Mouse (Mus musculus): ENCODE measurements at regions not wholly inside any gene's neighbourhood (a gene's known extent, or its start where the extent isn't known, plus 50 kb on each side); places are given as distances from the start of the nearest gene placed in this dataset.

- H3K27me3 ChIP-seq (ENCODE audit: insufficient read depth, low read length) = 0 out of 2 replicates have a peak, but pooled peaks cover 2% of the 10 kb centered on the region
- no peak overlapping the region for H3K4me3 ChIP-seq (ENCODE audit: low read depth, low read length)
- H3K9me3 ChIP-seq (replicated peaks) = no peaks in the 10 kb centered on the region
- ATAC-seq (ENCODE audit: extremely low read depth, insufficient number of reproducible peaks, low FRiP score, poor library complexity, severe bottlenecking) (no peak), DNase-seq (ENCODE audit: low spot score) (no peak)
- TF ChIP-seq TAL1 (conservative IDR thresholded peaks at IDR 0.05; ENCODE audit: low read depth, low read length) = no peak
- no peak for TF ChIP-seq POLR2AphosphoS5 (IDR thresholded peaks at IDR 0.05; ENCODE audit: insufficient replicate concordance, low read depth, low read length)
- TF ChIP-seq CTCF (IDR thresholded peaks at IDR 0.05; ENCODE audit: low read depth, low read length) = no peak
- no peak for TF ChIP-seq GATA2 (IDR thresholded peaks at IDR 0.05; ENCODE audit: borderline replicate concordance, low read depth, low read length)
- TF ChIP-seq GATA1 (IDR thresholded peaks at IDR 0.05; ENCODE audit: borderline replicate concordance, low read length) = no peak
- no peaks in the 10 kb centered on the region for H3K36me3 ChIP-seq (replicated peaks)
- 0 out of 2 replicates have a peak, but pooled peaks cover 2% of the 10 kb centered on the region for H3K4me1 ChIP-seq (ENCODE audit: insufficient read depth, low read depth, low read length)
These were observed 77.1 kb upstream of the Mrps10 start for GRCm38 (mm10) chr17:47291558-47291957.

GRCm38 (mm10) chr17:47285616-47286015 lies 83.1 kb upstream of the Mrps10 start:
- ATAC-seq (ENCODE audit: extremely low read depth, insufficient number of reproducible peaks, low FRiP score, poor library complexity, severe bottlenecking) (no peak), DNase-seq (ENCODE audit: low spot score) (no peak)
- Histone ChIP-seq H3K4me1 (ENCODE audit: insufficient read depth, low read depth, low read length) (no peaks in the 10 kb centered on the region), H3K9me3 (replicated peaks) (no peaks in the 10 kb centered on the region), H3K4me3 (ENCODE audit: low read depth, low read length) (no peak overlapping the region), H3K27me3 (ENCODE audit: insufficient read depth, low read length) (no peaks in the 10 kb centered on the region), H3K36me3 (replicated peaks) (no peaks in the 10 kb centered on the region)
- TF ChIP-seq GATA1 (IDR thresholded peaks at IDR 0.05; ENCODE audit: borderline replicate concordance, low read length) (no peak), TAL1 (conservative IDR thresholded peaks at IDR 0.05; ENCODE audit: low read depth, low read length) (no peak), GATA2 (IDR thresholded peaks at IDR 0.05; ENCODE audit: borderline replicate concordance, low read depth, low read length) (no peak), CTCF (IDR thresholded peaks at IDR 0.05; ENCODE audit: low read depth, low read length) (no peak), POLR2AphosphoS5 (IDR thresholded peaks at IDR 0.05; ENCODE audit: insufficient replicate concordance, low read depth, low read length) (no peak)

- DNase-seq (ENCODE audit: low spot score) (no peak), ATAC-seq (ENCODE audit: extremely low read depth, insufficient number of reproducible peaks, low FRiP score, poor library complexity, severe bottlenecking) (no peak)
- Histone ChIP-seq H3K4me3 (ENCODE audit: low read depth, low read length) (no peak overlapping the region), H3K36me3 (replicated peaks) (no peaks in the 10 kb centered on the region), H3K27me3 (ENCODE audit: insufficient read depth, low read length) (no peaks in the 10 kb centered on the region), H3K4me1 (ENCODE audit: insufficient read depth, low read depth, low read length) (no peaks in the 10 kb centered on the region), H3K9me3 (replicated peaks) (no peaks in the 10 kb centered on the region)
- TF ChIP-seq TAL1 (conservative IDR thresholded peaks at IDR 0.05; ENCODE audit: low read depth, low read length) (no peak), GATA2 (IDR thresholded peaks at IDR 0.05; ENCODE audit: borderline replicate concordance, low read depth, low read length) (no peak), CTCF (IDR thresholded peaks at IDR 0.05; ENCODE audit: low read depth, low read length) (no peak), GATA1 (IDR thresholded peaks at IDR 0.05; ENCODE audit: borderline replicate concordance, low read length) (no peak), POLR2AphosphoS5 (IDR thresholded peaks at IDR 0.05; ENCODE audit: insufficient replicate concordance, low read depth, low read length) (no peak)
These were observed 84.5 kb upstream of the Mrps10 start for GRCm38 (mm10) chr17:47284236-47284635.

GRCm38 (mm10) chr17:47283158-47283557 lies 85.5 kb upstream of the Mrps10 start:
- no peaks in the 10 kb centered on the region for H3K36me3 ChIP-seq (replicated peaks)
- TF ChIP-seq CTCF (IDR thresholded peaks at IDR 0.05; ENCODE audit: low read depth, low read length) = no peak
- no peak for TF ChIP-seq GATA1 (IDR thresholded peaks at IDR 0.05; ENCODE audit: borderline replicate concordance, low read length)
- TF ChIP-seq GATA2 (IDR thresholded peaks at IDR 0.05; ENCODE audit: borderline replicate concordance, low read depth, low read length) = no peak
- DNase-seq (ENCODE audit: low spot score) (no peak), ATAC-seq (ENCODE audit: extremely low read depth, insufficient number of reproducible peaks, low FRiP score, poor library complexity, severe bottlenecking) (no peak)
- H3K9me3 ChIP-seq (replicated peaks) = no peaks in the 10 kb centered on the region
- no peaks in the 10 kb centered on the region for H3K4me1 ChIP-seq (ENCODE audit: insufficient read depth, low read depth, low read length)
- H3K4me3 ChIP-seq (ENCODE audit: low read depth, low read length) = no peak overlapping the region
- H3K27me3 ChIP-seq (ENCODE audit: insufficient read depth, low read length) = no peaks in the 10 kb centered on the region

- ATAC-seq (ENCODE audit: extremely low read depth, insufficient number of reproducible peaks, low FRiP score, poor library complexity, severe bottlenecking) (no peak), DNase-seq (ENCODE audit: low spot score) (no peak)
- Histone ChIP-seq H3K27me3 (ENCODE audit: insufficient read depth, low read length) (no peaks in the 10 kb centered on the region), H3K4me3 (ENCODE audit: low read depth, low read length) (no peak overlapping the region), H3K9me3 (replicated peaks) (no peaks in the 10 kb centered on the region), H3K4me1 (ENCODE audit: insufficient read depth, low read depth, low read length) (no peaks in the 10 kb centered on the region), H3K36me3 (replicated peaks) (no peaks in the 10 kb centered on the region)
- no peak for TF ChIP-seq CTCF (IDR thresholded peaks at IDR 0.05; ENCODE audit: low read depth, low read length)
- TF ChIP-seq TAL1 (conservative IDR thresholded peaks at IDR 0.05; ENCODE audit: low read depth, low read length) = no peak
- no peak for TF ChIP-seq GATA2 (IDR thresholded peaks at IDR 0.05; ENCODE audit: borderline replicate concordance, low read depth, low read length)
- TF ChIP-seq POLR2AphosphoS5 (IDR thresholded peaks at IDR 0.05; ENCODE audit: insufficient replicate concordance, low read depth, low read length) = no peak
- no peak for TF ChIP-seq GATA1 (IDR thresholded peaks at IDR 0.05; ENCODE audit: borderline replicate concordance, low read length)
These were observed 86.2 kb upstream of the Mrps10 start for GRCm38 (mm10) chr17:47282476-47282875.

GRCm38 (mm10) chr17:47277890-47278289 lies 90.8 kb upstream of the Mrps10 start:
- DNase-seq (ENCODE audit: low spot score) = no peak
- no peak for TF ChIP-seq TAL1 (conservative IDR thresholded peaks at IDR 0.05; ENCODE audit: low read depth, low read length)
- no peak for TF ChIP-seq CTCF (IDR thresholded peaks at IDR 0.05; ENCODE audit: low read depth, low read length)
- no peak for TF ChIP-seq GATA2 (IDR thresholded peaks at IDR 0.05; ENCODE audit: borderline replicate concordance, low read depth, low read length)
- no peak for TF ChIP-seq POLR2AphosphoS5 (IDR thresholded peaks at IDR 0.05; ENCODE audit: insufficient replicate concordance, low read depth, low read length)
- TF ChIP-seq GATA1 (IDR thresholded peaks at IDR 0.05; ENCODE audit: borderline replicate concordance, low read length) = no peak

More at GRCm38 (mm10) chr17:47277890-47278289, 90.8 kb upstream of the Mrps10 start:
- Histone ChIP-seq H3K27me3 (ENCODE audit: insufficient read depth, low read length) (no peaks in the 10 kb centered on the region), H3K9me3 (replicated peaks) (0 out of 2 replicates have a peak, but pooled peaks cover 3% of the 10 kb centered on the region), H3K36me3 (replicated peaks) (no peaks in the 10 kb centered on the region), H3K4me3 (ENCODE audit: low read depth, low read length) (no peak overlapping the region), H3K4me1 (ENCODE audit: insufficient read depth, low read depth, low read length) (no peaks in the 10 kb centered on the region)
- ATAC-seq (ENCODE audit: extremely low read depth, insufficient number of reproducible peaks, low FRiP score, poor library complexity, severe bottlenecking) = no peak
